Mouse (Mus musculus): ENCODE results near the gene Tjp2. TPM values are rescaled to one million over a fixed set of nuclear protein-coding genes. Genes with fewer than 3 reads are reported as not detected.
"Not testable (repeated sequence)": the region's sequence is repeated elsewhere in the genome, so short reads cannot be mapped to it uniquely, and the experiment has no call there.

Tjp2 gene
- polyA plus RNA-seq, 1 experiment, result 17.1 TPM

DNA sequence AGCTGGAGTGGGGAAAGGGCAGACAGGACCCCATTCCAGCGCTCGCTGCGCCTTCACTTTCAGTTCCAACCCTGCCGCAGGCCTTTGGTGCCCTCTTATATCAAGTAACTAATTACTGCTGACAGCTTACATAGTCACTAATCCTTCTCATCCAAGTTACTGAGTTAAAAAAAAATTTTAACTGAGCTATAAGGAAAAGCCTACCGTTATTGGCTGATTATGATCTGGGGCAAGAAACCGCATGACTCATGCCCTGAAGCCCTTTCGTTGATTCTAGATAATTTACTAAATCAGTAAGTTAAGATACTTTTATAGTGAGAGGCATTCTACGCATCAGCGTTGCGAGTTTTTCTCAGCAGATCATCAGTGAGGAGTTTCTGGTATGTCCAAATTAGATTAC is 126.1 kb downstream of the Tjp2 start:
- Histone ChIP-seq H3K4me1 (ENCODE audit: control insufficient read depth, insufficient read depth, low read length) (no peaks in the 10 kb centered on the region), H3K27ac (ENCODE audit: insufficient read depth, low read length) (no peak overlapping the region), H3K4me3 (ENCODE audit: insufficient read depth, low read length) (no peak overlapping the region)
- TF ChIP-seq POLR2A (IDR thresholded peaks at IDR 0.05; ENCODE audit: extremely low read depth, insufficient read depth, low read length) (no peak), CTCF (IDR thresholded peaks at IDR 0.05; ENCODE audit: extremely low read depth, insufficient read depth, low read length) (no peak)

DNA sequence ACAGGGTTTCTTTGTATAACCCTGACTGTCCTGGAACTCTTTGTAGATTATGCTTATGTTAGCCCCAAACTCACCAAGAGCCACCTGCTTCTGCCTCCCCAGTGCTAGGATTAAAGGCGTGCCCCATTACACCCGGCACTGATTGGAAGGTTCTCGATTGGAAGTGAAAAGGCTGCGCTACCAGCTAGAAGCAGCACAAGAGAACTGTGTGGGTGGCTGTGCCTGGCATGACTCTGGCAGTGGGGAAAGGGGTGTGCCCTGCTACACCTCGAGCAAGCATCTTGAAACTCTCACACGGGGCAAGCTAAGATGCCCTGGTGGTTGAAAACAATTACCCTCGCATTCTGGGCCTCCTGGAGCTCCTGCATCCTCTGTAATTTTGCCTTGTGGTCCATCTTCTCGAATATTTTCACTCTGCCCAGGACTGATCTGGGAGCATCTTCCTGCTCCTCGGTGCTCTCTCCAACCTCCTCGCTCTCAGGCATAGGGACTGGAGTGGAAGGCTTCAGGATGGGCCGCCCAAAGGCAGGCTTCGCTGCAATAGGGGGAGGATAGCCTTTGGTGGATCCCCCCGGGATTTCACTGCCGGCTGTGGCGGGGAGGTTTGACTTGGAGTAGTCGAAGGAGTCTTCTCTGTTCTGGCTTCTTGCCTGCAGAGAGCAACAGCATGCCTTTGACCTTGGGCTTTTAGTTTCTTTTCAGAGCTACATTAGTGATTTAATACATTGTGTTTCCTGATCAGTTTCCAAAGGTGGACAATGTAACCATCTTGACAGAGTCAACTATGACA is 127.0 kb downstream of the Tjp2 start:
- TF ChIP-seq POLR2A (IDR thresholded peaks at IDR 0.05; ENCODE audit: extremely low read depth, insufficient read depth, low read length) (no peak), CTCF (IDR thresholded peaks at IDR 0.05; ENCODE audit: extremely low read depth, insufficient read depth, low read length) (no peak)
- H3K4me1 ChIP-seq (ENCODE audit: control insufficient read depth, insufficient read depth, low read length), result no peaks in the 10 kb centered on the region
- H3K27ac ChIP-seq (ENCODE audit: insufficient read depth, low read length), result no peak overlapping the region
- H3K4me3 ChIP-seq (ENCODE audit: insufficient read depth, low read length), result no peak overlapping the region

DNA sequence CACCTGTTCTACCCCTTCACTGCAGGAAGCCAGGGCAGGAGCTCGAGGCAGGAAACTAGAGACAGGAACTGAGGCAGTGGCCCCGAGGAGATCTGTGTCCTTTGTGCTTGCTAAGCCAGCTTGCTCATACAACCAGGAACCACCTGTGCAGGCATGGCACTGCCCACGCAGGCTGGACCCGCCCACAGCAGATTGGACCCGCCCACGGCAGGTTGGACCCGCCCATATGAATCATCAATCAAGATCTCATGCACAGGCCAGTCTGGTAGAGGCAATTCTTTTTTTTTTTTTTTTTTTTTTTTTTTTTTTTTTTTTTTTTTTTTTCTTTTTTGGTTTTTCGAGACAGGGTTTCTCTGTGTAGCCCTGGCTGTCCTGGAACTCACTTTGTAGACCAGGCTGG is 132.8 kb downstream of the Tjp2 start:
- H3K4me3 ChIP-seq (ENCODE audit: insufficient read depth, low read length); H3K27ac ChIP-seq (ENCODE audit: insufficient read depth, low read length); H3K4me1 ChIP-seq (ENCODE audit: control insufficient read depth, insufficient read depth, low read length): not testable (repeated sequence)

DNA sequence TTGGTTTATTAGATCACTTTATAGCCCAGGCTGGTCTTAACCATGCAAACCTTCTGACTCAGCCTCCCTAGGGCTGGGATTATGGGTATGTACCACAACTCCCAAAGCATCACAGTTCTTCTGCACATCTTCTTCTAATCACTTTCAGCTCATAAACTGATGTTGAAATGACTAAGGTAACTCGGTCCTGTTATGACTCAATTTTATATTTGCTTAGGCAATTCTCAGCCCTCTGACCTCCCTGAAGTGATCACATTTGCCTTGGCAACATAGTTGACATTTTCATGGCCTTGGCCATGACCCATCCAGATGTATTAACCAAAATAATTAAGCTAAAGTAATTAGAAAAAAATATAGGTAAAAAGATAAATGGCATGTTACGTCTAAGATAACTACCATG is 134.5 kb downstream of the Tjp2 start:
- TF ChIP-seq POLR2A (IDR thresholded peaks at IDR 0.05; ENCODE audit: extremely low read depth, insufficient read depth, low read length) (no peak), CTCF (IDR thresholded peaks at IDR 0.05; ENCODE audit: extremely low read depth, insufficient read depth, low read length) (no peak)
- Histone ChIP-seq H3K4me1 (ENCODE audit: control insufficient read depth, insufficient read depth, low read length) (no peaks in the 10 kb centered on the region), H3K4me3 (ENCODE audit: insufficient read depth, low read length) (no peak overlapping the region), H3K27ac (ENCODE audit: insufficient read depth, low read length) (no peak overlapping the region)

DNA sequence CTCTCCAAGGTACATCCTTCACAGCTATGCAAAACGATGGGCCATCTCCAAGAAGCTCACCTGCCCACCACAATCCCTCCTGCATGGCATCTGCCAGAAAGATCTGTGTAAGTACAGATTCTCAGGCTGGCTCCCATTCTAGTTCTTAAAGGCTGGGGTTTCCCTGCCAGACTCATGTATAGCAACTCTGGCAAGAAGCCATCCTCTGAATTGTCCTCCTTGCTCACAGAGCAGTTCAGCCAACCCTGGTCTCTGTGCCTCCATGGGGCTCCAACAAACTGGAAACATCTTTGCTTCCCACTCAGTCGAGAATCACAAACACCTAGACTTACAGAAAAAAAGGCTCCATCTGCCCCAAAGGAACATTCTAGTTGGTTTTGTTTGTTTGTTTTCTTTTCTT is 139.5 kb downstream of the Tjp2 start:
- no peak overlapping the region for H3K4me3 ChIP-seq (ENCODE audit: insufficient read depth, low read length)
- H3K27ac ChIP-seq (ENCODE audit: insufficient read depth, low read length), result no peak overlapping the region
- H3K4me1 ChIP-seq (ENCODE audit: control insufficient read depth, insufficient read depth, low read length), result no peaks in the 10 kb centered on the region
- TF ChIP-seq CTCF (IDR thresholded peaks at IDR 0.05; ENCODE audit: extremely low read depth, insufficient read depth, low read length), result no peak
- no peak for TF ChIP-seq POLR2A (IDR thresholded peaks at IDR 0.05; ENCODE audit: extremely low read depth, insufficient read depth, low read length)

DNA sequence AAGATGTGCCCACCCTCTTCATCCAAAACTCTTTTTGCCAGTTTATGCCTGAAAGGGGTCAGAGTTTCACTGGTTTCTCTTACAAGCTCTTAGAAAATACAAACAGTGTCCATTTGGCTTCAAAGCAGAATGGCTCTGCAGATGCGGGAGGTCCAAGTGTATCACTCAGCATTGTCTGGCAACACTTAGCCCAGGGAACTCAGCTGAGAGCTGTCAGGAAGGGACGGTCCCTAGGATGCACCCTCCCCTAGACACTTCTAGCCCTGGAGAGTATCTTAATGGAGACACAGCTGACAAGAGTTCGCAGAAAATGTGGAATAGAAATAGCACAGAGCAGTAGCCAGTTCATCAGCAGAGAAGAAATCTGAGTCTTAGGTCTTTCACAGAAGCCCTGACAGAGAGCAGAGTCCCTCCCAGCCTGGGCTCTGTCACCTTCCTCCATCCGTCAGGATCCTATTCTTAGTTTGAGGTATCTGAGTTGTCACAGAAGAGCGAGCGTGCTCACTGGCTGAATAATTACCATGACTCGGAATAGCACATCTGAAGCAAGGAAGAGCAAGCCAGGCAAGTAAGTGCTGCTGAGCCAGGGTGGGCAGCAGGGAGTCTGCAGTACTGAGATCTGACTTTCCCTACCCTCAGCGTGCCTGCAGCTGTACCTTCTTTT is 144.3 kb downstream of the Tjp2 start:
- Histone ChIP-seq H3K4me1 (ENCODE audit: control insufficient read depth, insufficient read depth, low read length) (no peaks in the 10 kb centered on the region), H3K27ac (ENCODE audit: insufficient read depth, low read length) (no peak overlapping the region), H3K4me3 (ENCODE audit: insufficient read depth, low read length) (no peak overlapping the region)
- TF ChIP-seq CTCF (IDR thresholded peaks at IDR 0.05; ENCODE audit: extremely low read depth, insufficient read depth, low read length) (no peak), POLR2A (IDR thresholded peaks at IDR 0.05; ENCODE audit: extremely low read depth, insufficient read depth, low read length) (no peak)

DNA sequence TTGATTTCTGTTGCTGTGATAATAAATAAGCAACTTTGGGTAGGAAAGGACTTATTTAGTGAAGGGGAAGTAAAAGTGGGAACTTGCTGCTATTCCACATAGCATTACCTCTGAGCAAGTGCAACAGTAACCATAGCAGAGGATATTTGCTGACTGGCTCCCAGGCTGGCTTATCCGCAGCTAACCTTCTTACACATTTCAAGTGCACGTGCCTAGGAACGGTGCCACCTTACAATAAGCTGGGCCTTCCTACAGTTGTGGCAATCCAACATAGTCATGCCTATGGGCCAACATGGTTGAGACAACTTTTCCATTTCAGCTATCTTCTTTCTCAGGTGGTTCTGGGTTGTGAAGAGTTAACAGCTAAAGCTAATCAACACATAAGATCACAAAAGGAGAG is 147.2 kb downstream of the Tjp2 start:
- Histone ChIP-seq H3K4me3 (ENCODE audit: insufficient read depth, low read length) (no peak overlapping the region), H3K4me1 (ENCODE audit: control insufficient read depth, insufficient read depth, low read length) (no peaks in the 10 kb centered on the region), H3K27ac (ENCODE audit: insufficient read depth, low read length) (no peak overlapping the region)
- TF ChIP-seq POLR2A (IDR thresholded peaks at IDR 0.05; ENCODE audit: extremely low read depth, insufficient read depth, low read length), result no peak
- TF ChIP-seq CTCF (IDR thresholded peaks at IDR 0.05; ENCODE audit: extremely low read depth, insufficient read depth, low read length), result no peak

DNA sequence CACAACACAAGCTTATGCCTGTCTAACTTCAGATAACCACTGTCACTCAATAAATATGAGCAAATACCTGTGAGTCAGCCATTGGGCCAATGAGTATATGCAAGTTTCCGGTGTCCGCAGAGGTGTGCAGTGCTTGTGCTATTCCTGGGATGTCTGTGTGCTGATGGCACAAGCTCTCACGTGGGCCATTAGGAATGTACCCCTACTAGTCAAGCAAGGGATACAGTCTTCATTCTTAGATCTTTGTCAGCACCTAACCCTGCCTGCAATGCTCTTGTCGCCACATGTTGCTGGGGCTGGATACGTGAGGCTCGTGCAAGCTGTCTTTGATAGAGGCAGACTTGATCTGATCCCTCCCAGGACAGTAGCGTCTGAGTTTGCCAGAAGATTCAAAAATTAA is 148.3 kb downstream of the Tjp2 start:
- no peak overlapping the region for H3K4me3 ChIP-seq (ENCODE audit: insufficient read depth, low read length)
- no peaks in the 10 kb centered on the region for H3K4me1 ChIP-seq (ENCODE audit: control insufficient read depth, insufficient read depth, low read length)
- no peak overlapping the region for H3K27ac ChIP-seq (ENCODE audit: insufficient read depth, low read length)
- TF ChIP-seq POLR2A (IDR thresholded peaks at IDR 0.05; ENCODE audit: extremely low read depth, insufficient read depth, low read length) (no peak), CTCF (IDR thresholded peaks at IDR 0.05; ENCODE audit: extremely low read depth, insufficient read depth, low read length) (no peak)

DNA sequence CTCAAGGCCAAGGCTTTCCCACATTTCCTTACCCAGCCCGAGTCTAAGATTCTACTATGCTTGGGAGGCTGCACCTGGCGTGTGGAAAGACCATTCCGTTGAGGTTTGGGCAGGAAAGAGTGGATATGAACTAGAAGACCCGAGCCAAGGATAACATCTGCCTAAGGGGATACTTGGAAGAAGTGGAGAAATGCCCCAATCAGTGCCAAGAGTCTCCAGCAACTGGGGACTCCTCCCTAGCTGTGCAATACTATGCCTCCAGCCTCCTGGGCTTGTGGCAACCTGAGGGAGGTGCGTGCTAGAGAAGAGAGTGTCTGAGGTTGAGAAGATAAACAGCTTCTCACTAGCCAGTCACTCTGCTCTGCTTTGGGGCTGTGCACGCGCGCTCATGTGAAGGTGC is 148.9 kb downstream of the Tjp2 start:
- H3K4me1 ChIP-seq (ENCODE audit: control insufficient read depth, insufficient read depth, low read length), result no peaks in the 10 kb centered on the region
- no peak overlapping the region for H3K27ac ChIP-seq (ENCODE audit: insufficient read depth, low read length)
- no peak overlapping the region for H3K4me3 ChIP-seq (ENCODE audit: insufficient read depth, low read length)
- TF ChIP-seq CTCF (IDR thresholded peaks at IDR 0.05; ENCODE audit: extremely low read depth, insufficient read depth, low read length) (no peak), POLR2A (IDR thresholded peaks at IDR 0.05; ENCODE audit: extremely low read depth, insufficient read depth, low read length) (no peak)

DNA sequence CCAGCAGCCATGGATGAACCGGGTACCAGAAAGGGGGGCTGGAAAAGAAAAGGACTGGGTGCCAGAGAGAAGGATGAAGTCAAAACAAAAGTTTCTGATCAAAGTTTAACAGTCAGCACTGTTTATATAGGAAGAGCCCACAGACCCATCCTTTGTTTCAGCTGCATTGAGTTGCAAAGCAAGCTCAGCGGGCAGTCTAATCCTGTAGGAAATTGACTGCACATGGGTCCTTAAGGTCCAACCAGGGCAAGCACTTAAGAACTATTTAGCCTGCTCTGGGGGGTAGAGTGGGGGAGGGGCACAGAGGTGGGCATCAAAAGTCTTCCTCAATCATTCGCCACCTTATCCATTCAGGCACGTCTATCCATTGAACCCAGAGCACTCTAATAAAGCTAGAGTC is 151.7 kb downstream of the Tjp2 start:
- no peak for TF ChIP-seq CTCF (IDR thresholded peaks at IDR 0.05; ENCODE audit: extremely low read depth, insufficient read depth, low read length)
- TF ChIP-seq POLR2A (IDR thresholded peaks at IDR 0.05; ENCODE audit: extremely low read depth, insufficient read depth, low read length), result no peak
- Histone ChIP-seq H3K4me1 (ENCODE audit: control insufficient read depth, insufficient read depth, low read length) (no peaks in the 10 kb centered on the region), H3K4me3 (ENCODE audit: insufficient read depth, low read length) (no peak overlapping the region), H3K27ac (ENCODE audit: insufficient read depth, low read length) (no peak overlapping the region)
